Mouse (Mus musculus): ENCODE results near the gene Kcnj14.

DNA sequence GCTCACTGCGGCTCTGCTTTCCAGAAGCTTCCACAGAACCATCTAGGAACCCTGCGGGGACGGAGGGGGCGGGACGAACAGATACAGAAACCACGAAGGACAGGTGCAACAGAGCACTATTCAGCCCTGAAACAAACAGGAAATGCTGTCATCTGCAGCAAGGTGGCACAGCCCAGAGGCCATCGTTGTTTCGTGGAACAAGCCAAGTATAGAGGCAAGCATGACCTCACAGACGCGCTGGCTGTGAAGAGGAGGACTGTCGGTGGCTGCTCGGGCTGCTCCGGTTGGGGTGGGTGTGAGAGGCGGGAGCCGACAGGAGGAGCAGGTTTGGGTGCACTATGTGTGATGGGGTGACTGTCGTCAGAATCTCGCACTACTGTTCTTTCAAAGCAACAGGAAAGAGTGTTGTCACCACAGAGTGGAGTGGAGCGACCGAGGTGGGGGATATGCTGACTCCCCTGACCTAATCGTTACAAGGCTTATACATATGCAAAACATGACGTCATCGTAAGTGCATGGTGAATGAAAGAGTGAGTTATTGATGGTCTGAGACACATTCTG, 45.4 kb downstream of the Kcnj14 start:
- no peak for TF ChIP-seq CTCF (IDR thresholded peaks at IDR 0.05)
- no peak for TF ChIP-seq EP300 (IDR thresholded peaks at IDR 0.05)

All from lung, postnatal 0 days (tissue).